Mouse (Mus musculus): ENCODE results near the gene Camk2n2. TPM values are rescaled to one million over a fixed set of nuclear protein-coding genes. Genes with fewer than 3 reads are reported as not detected.

The Camk2n2 gene
- polyA plus RNA-seq, 1 experiment, result 4.0 TPM

- H3K4me3 ChIP-seq (ENCODE audit: insufficient read depth, low read depth, low read length), result peak overlapping the region; percentile 60
- no peak overlapping the region for H3K27ac ChIP-seq (replicated peaks; ENCODE audit: low read depth, low read length)
- H3K4me1 ChIP-seq (ENCODE audit: control insufficient read depth, insufficient read depth, insufficient read length, low read length), result 0 out of 2 replicates have a peak, but pooled peaks cover 8% of the 10 kb centered on the region
Observed at GRCm38 (mm10) chr16:20621991-20622685, 1.1 kb upstream of the Camk2n2 start.

- Histone ChIP-seq H3K4me3 (ENCODE audit: insufficient read depth, low read depth, low read length) (peak overlapping the region; percentile 78), H3K4me1 (ENCODE audit: control insufficient read depth, insufficient read depth, insufficient read length, low read length) (0 out of 2 replicates have a peak, but pooled peaks cover 8% of the 10 kb centered on the region), H3K27ac (replicated peaks; ENCODE audit: low read depth, low read length) (no peak overlapping the region)
Observed at GRCm38 (mm10) chr16:20620751-20621190, 316 bp downstream of the Camk2n2 start.

- peak overlapping the region; percentile 78 for H3K4me3 ChIP-seq (ENCODE audit: insufficient read depth, low read depth, low read length)
Observed at GRCm38 (mm10) chr16:20620399-20620735, 720 bp downstream of the Camk2n2 start.

GRCm38 (mm10) chr16:20619541-20620398, 1.3 kb downstream of the Camk2n2 start:
- Histone ChIP-seq H3K4me1 (ENCODE audit: control insufficient read depth, insufficient read depth, insufficient read length, low read length) (0 out of 2 replicates have a peak, but pooled peaks cover 8% of the 10 kb centered on the region), H3K4me3 (ENCODE audit: insufficient read depth, low read depth, low read length) (peak overlapping the region; percentile 78), H3K27ac (replicated peaks; ENCODE audit: low read depth, low read length) (no peak overlapping the region)

More at GRCm38 (mm10) chr16:20620399-20620735, 720 bp downstream of the Camk2n2 start:
- H3K27ac ChIP-seq (replicated peaks; ENCODE audit: low read depth, low read length), result no peak overlapping the region
- 0 out of 2 replicates have a peak, but pooled peaks cover 8% of the 10 kb centered on the region for H3K4me1 ChIP-seq (ENCODE audit: control insufficient read depth, insufficient read depth, insufficient read length, low read length)

GRCm38 (mm10) chr16:20611357-20612227, 9.5 kb downstream of the Camk2n2 start, which contains the start of the genes Eef1akmt4, Gm49333 and Alg3:
Eef1akmt4 (plus strand) TSS chr16:20611593.
Gm49333 (plus strand) TSS chr16:20611610.
Alg3 (minus strand) TSS chr16:20611735.
- Histone ChIP-seq H3K4me3 (ENCODE audit: insufficient read depth, low read depth, low read length) (peak within 1 kb of the TSS; percentile 69), H3K27ac (replicated peaks; ENCODE audit: low read depth, low read length) (peak within 1 kb of the TSS; percentile 35)

GRCm38 (mm10) chr16:20610501-20611356, 10.4 kb downstream of the Camk2n2 start:
- H3K4me3 ChIP-seq (ENCODE audit: insufficient read depth, low read depth, low read length), result peak overlapping the region; percentile 69
- H3K4me1 ChIP-seq (ENCODE audit: control insufficient read depth, insufficient read depth, insufficient read length, low read length), result no peaks in the 10 kb centered on the region
- H3K27ac ChIP-seq (replicated peaks; ENCODE audit: low read depth, low read length), result peak overlapping the region; percentile 35

More at GRCm38 (mm10) chr16:20611357-20612227, 9.5 kb downstream of the Camk2n2 start, which contains the start of the genes Eef1akmt4, Gm49333 and Alg3:
- no peaks in the 10 kb centered on the region for H3K4me1 ChIP-seq (ENCODE audit: control insufficient read depth, insufficient read depth, insufficient read length, low read length)

GRCm38 (mm10) chr16:20604705-20605104, 16.4 kb downstream of the Camk2n2 start:
- Histone ChIP-seq H3K4me1 (ENCODE audit: control insufficient read depth, insufficient read depth, insufficient read length, low read length) (no peaks in the 10 kb centered on the region), H3K4me3 (ENCODE audit: insufficient read depth, low read depth, low read length) (no peak overlapping the region), H3K27ac (replicated peaks; ENCODE audit: low read depth, low read length) (no peak overlapping the region)

GRCm38 (mm10) chr16:20600511-20600910, 20.6 kb downstream of the Camk2n2 start:
- H3K4me1 ChIP-seq (ENCODE audit: control insufficient read depth, insufficient read depth, insufficient read length, low read length), result no peaks in the 10 kb centered on the region
- H3K4me3 ChIP-seq (ENCODE audit: insufficient read depth, low read depth, low read length), result no peak overlapping the region
- no peak overlapping the region for H3K27ac ChIP-seq (replicated peaks; ENCODE audit: low read depth, low read length)

- Histone ChIP-seq H3K27ac (replicated peaks; ENCODE audit: low read depth, low read length) (no peak overlapping the region), H3K4me3 (ENCODE audit: insufficient read depth, low read depth, low read length) (no peak overlapping the region), H3K4me1 (ENCODE audit: control insufficient read depth, insufficient read depth, insufficient read length, low read length) (no peaks in the 10 kb centered on the region)
Observed at GRCm38 (mm10) chr16:20596687-20597441, 24.2 kb downstream of the Camk2n2 start.

GRCm38 (mm10) chr16:20595737-20596136, 25.4 kb downstream of the Camk2n2 start:
- no peak overlapping the region for H3K4me3 ChIP-seq (ENCODE audit: insufficient read depth, low read depth, low read length)
- no peaks in the 10 kb centered on the region for H3K4me1 ChIP-seq (ENCODE audit: control insufficient read depth, insufficient read depth, insufficient read length, low read length)
- no peak overlapping the region for H3K27ac ChIP-seq (replicated peaks; ENCODE audit: low read depth, low read length)

- Histone ChIP-seq H3K4me3 (ENCODE audit: insufficient read depth, low read depth, low read length) (no peak overlapping the region), H3K4me1 (ENCODE audit: control insufficient read depth, insufficient read depth, insufficient read length, low read length) (peaks cover under 1% of the 10 kb centered on the region; the same call in 1 of the 2 replicates), H3K27ac (replicated peaks; ENCODE audit: low read depth, low read length) (no peak overlapping the region)
Observed at GRCm38 (mm10) chr16:20595060-20595673, 25.9 kb downstream of the Camk2n2 start.

GRCm38 (mm10) chr16:20591076-20591705, 29.9 kb downstream of the Camk2n2 start:
- Histone ChIP-seq H3K4me3 (ENCODE audit: insufficient read depth, low read depth, low read length) (no peak overlapping the region), H3K27ac (replicated peaks; ENCODE audit: low read depth, low read length) (no peak overlapping the region), H3K4me1 (ENCODE audit: control insufficient read depth, insufficient read depth, insufficient read length, low read length) (peaks cover 2% of the 10 kb centered on the region; the same call in 1 of the 2 replicates)

All from brown adipose tissue, adult 24 weeks (tissue).